Mouse (Mus musculus) liver, adult 2 months (tissue): ENCODE results near the gene Usp22. TPM values are rescaled to one million over a fixed set of nuclear protein-coding genes. Genes with fewer than 3 reads are reported as not detected.

Experiments used
- DNase-seq: peaks from one replicate; pipeline ENCODE4 v3.0.0-alpha.2; 2011; ENCODE audit warnings: low read depth, low spot score; ENCODE audit errors: extremely low read depth
- H3K27ac ChIP-seq: fragments of 200-500 bp; replicated peaks from 2 replicates; pipeline ENCODE4 v1.5.1; 2012; ENCODE audit warnings: low read depth, mild to moderate bottlenecking, control low read depth, inconsistent platforms, low read length; ENCODE audit not compliant: insufficient read depth
- H3K27me3 ChIP-seq: fragments of 200-500 bp; 2 replicates; pipeline ENCODE4 v1.6.1; 2012; ENCODE audit warnings: mild to moderate bottlenecking, moderate library complexity, low read length, inconsistent platforms; ENCODE audit not compliant: control insufficient read depth, insufficient read depth
- H3K36me3 ChIP-seq: fragments of 200-500 bp; 2 replicates; pipeline ENCODE4 v1.6.1; 2012; ENCODE audit warnings: low read length, inconsistent platforms; ENCODE audit not compliant: control insufficient read depth, insufficient read depth
- H3K4me1 ChIP-seq: fragments of 200-500 bp; 2 replicates; pipeline ENCODE4 v1.6.1; 2011; ENCODE audit warnings: low read length; ENCODE audit not compliant: control insufficient read depth, insufficient read depth
- H3K4me3 ChIP-seq: fragments of 200-500 bp; 2 replicates; pipeline ENCODE4 v1.5.1; 2011; ENCODE audit warnings: low read depth, mild to moderate bottlenecking, control low read depth, low read length, moderate library complexity; ENCODE audit not compliant: insufficient read depth
- H3K79me2 ChIP-seq: fragments of 200-500 bp; 2 replicates; pipeline ENCODE4 v1.6.1; 2012; ENCODE audit warnings: inconsistent platforms, mild to moderate bottlenecking, low read length, moderate library complexity; ENCODE audit not compliant: control insufficient read depth, insufficient read depth
- H3K9ac ChIP-seq: fragments of 200-500 bp; 2 replicates; pipeline ENCODE4 v1.6.1; 2012; ENCODE audit warnings: low read depth, mild to moderate bottlenecking, control low read depth, inconsistent platforms, low read length
- CTCF ChIP-seq: fragments of 200-500 bp; IDR thresholded peaks from 2 replicates; pipeline ENCODE4 v1.5.1; 2011; ENCODE audit warnings: low read depth, low read length, control low read depth
- POLR2A ChIP-seq: fragments of 200-500 bp; IDR thresholded peaks from 2 replicates; pipeline ENCODE4 v1.6.1; 2011; ENCODE audit warnings: low read length, control low read depth; ENCODE audit not compliant: insufficient read depth; ENCODE audit errors: extremely low read depth
- WGBS: fragments of 180-500 bp; shearing (Covaris S2); methylation state at CpG from one replicate; pipeline ENCODE4 v1.1.7; 2018; 5-methylcytosine and 5-hydroxymethylcytosine counted together
- polyA plus RNA-seq: library from polyadenylated mRNA; depleted of rRNA; stranded (reverse); fragments of >200 nt; gene quantifications from 2 replicates; pipeline ENCODE4 v1.2.3, GENCODE M21; 2012
- total RNA-seq: library from RNA; depleted of rRNA; stranded (reverse); fragments of >200 nt; gene quantifications from 2 replicates; pipeline ENCODE4 v1.2.3, GENCODE M21; 2014

The Usp22 gene
- total and polyA plus RNA-seq, 2 experiments, result 13.6 to 15.7 TPM

DNA sequence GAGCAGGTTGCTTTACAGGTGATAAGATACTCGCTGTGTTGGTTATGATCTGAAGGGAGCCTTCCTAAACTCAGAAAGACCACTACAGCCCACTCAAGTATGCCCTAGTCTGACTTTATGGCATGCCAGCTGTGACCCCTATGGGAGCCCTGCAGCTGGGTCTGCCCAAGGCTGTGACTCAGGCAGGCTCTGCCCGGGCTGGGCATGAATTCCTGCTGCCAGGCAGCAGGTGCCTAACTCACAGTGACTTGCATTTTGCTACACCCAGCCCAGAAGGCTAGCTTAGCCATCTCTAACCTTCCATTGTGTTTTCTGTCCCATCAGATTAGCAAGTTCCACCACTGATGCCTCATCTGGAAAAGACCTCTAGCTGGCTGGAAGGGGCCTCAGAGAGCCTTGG, 28.0 kb upstream of the Usp22 start:
- Histone ChIP-seq H3K27ac (no peak overlapping the region), H3K36me3 (no peaks in the 10 kb centered on the region), H3K27me3 (no peaks in the 10 kb centered on the region), H3K4me3 (no peak overlapping the region), H3K79me2 (no peaks in the 10 kb centered on the region), H3K9ac (no peak overlapping the region), H3K4me1 (no peaks in the 10 kb centered on the region)
- no peak for DNase-seq
- TF ChIP-seq CTCF (no peak), POLR2A (no peak)
- WGBS, result 91% methylated on average over 2 of the region's 2 CpGs

DNA sequence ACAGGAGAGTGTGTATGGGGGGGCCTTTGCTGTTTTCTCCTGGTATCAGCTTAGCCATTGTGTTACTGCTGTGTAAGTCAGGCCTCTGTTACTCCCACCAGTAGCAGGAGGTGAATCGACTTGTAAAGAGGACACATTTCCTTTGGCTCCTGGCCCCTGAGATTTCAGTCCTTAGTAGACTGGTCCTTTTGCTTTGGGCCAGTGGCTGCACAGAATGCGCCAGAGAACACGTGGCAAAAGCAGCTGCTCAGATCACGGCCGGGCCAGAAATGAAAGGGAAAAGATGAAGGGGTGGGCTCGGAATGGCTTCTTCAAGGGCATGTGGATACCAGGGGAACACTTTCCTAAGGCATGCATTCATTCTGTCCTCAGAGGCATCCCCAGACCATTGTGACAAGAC, 27.3 kb upstream of the Usp22 start:
- no peaks in the 10 kb centered on the region for H3K79me2 ChIP-seq
- TF ChIP-seq POLR2A, result no peak
- TF ChIP-seq CTCF, result no peak
- 86% methylated on average over 6 of the region's 6 CpGs for WGBS

DNA sequence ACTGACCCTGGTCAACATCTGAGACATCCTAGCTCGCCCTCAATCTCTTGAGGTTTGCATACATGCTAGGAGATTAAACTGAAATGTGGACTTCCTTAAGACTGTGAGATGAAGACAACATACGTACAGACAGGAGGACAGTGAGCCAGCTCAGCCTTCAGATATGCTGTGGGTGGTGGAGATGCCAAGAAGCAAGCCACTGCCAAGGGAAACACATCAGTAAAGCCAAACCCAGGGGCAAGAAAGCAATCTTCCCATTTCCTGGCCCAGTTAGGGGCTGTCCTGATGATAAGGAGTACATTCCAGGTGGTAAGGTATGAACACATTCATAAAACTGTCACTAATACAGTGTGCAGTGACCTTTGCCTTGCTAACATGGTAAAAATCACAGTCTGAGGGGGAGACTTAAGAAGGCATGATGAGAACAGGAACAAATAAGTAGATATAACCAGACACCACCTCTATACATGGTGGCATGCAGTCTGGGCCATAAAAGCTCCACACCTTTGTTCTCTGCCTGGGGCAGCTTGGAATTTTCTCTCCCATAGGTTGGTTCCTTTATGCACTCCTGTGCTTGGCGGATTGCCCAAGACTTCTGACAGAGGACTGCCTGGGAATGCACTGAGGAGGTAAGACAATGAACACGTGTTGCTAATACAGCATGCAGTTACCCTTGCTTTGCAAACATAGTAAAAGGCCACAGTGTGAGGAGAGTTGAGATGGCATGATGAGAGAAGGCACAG, 24.9 kb upstream of the Usp22 start:
- no peak for DNase-seq

More for the DNA sequence above, 27.3 kb upstream of the Usp22 start:
- no peaks in the 10 kb centered on the region for H3K4me1 ChIP-seq
- no peaks in the 10 kb centered on the region for H3K36me3 ChIP-seq
- H3K27ac ChIP-seq, result no peak overlapping the region
- H3K9ac ChIP-seq, result no peak overlapping the region
- DNase-seq, result no peak
- H3K27me3 ChIP-seq, result no peaks in the 10 kb centered on the region
- no peak overlapping the region for H3K4me3 ChIP-seq

DNA sequence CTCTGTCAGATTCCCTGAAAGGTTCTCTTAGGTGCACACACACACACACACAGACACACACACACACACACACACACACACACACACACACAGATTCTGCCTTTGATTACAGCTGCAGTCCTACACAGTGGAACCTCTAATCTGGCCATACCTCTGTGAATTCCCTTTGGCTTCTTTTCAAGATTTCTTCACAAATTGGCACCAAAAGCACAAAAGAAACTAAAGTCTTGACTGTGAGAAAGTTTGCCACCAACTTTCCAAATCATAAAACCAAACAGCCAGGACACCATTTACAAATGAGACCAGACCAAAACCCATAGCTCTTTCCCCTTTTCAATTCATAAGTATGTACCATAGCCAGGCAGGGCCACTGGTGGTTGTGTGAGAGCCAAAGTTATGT, 23.1 kb upstream of the Usp22 start:
- Histone ChIP-seq H3K79me2 (no peaks in the 10 kb centered on the region), H3K27me3 (no peaks in the 10 kb centered on the region), H3K36me3 (no peaks in the 10 kb centered on the region), H3K4me1 (no peaks in the 10 kb centered on the region), H3K27ac (no peak overlapping the region), H3K4me3 (no peak overlapping the region), H3K9ac (no peak overlapping the region)
- no peak for TF ChIP-seq POLR2A
- no peak for TF ChIP-seq CTCF
- DNase-seq, result peak; percentile 32

More for the DNA sequence above, 24.9 kb upstream of the Usp22 start:
- Histone ChIP-seq H3K79me2 (no peaks in the 10 kb centered on the region), H3K9ac (no peak overlapping the region), H3K27ac (no peak overlapping the region), H3K36me3 (no peaks in the 10 kb centered on the region), H3K4me3 (no peak overlapping the region), H3K27me3 (no peaks in the 10 kb centered on the region), H3K4me1 (no peaks in the 10 kb centered on the region)
- TF ChIP-seq CTCF (no peak), POLR2A (no peak)
- WGBS, result 88% methylated on average over 4 of the region's 4 CpGs

DNA sequence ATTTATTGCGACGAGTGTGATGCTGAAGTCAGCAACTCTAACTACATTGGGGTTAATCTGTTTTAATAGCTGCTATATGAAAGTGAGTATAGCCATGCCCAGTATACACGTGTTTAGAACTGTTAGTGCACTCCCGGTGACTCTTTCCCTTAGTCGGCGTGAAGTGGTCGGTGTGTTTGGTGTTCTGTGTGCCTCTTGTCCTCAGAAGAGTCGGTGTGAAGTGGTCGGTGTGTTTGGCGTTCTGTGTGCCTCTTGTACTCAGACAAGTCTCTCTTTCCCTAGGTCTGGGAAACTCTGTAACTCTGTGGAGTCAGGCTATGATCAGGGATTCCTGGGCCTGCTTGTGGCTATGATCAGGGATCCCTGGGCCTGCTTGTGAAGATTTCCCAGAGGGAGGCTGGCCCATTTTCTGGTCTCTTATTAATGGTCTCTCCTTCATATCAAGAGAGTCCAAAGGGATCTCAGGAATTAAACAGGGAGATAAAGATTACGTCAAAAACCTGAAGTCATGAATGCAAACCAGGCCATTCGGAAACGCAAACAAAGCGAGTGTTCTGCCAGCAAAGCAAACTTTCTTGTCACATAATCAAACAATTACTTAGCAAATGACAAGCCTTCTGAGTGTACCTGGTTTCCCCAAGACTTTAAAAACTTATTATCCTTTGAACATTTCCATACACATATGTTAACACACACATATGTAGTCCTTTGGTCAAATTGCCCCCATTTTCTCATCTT, 21.9 kb upstream of the Usp22 start:
- Histone ChIP-seq H3K27me3 (no peaks in the 10 kb centered on the region), H3K4me3 (no peak overlapping the region), H3K79me2 (no peaks in the 10 kb centered on the region), H3K4me1 (no peaks in the 10 kb centered on the region), H3K27ac (no peak overlapping the region), H3K36me3 (no peaks in the 10 kb centered on the region), H3K9ac (no peak overlapping the region)
- WGBS, result 58% methylated on average over 14 of the region's 14 CpGs
- TF ChIP-seq CTCF, result no peak
- no peak for TF ChIP-seq POLR2A
- DNase-seq, result peak; percentile 41

DNA sequence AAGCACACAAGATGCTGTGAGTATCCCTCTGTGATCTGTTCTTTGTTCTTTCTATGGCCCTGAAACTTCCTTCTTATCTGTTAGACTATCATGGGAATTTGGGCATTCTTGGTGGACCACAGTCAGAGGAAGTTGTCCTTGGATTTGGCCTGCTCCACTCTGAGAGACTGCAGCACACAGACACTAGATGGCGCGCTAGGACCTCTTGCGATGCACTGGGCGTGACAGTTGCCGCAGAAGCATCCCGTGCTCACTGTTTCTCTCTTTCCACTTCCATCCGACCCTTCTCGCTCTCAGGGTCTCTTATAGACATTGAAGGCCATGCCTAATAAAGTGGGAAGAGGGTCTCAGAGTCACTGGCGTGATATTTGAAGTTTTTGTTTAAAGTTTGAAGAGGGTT, 18.5 kb upstream of the Usp22 start:
- WGBS, result 2% methylated on average over 9 of the region's 9 CpGs
- Histone ChIP-seq H3K36me3 (no peaks in the 10 kb centered on the region), H3K27ac (no peak overlapping the region), H3K79me2 (no peaks in the 10 kb centered on the region), H3K4me3 (no peak overlapping the region), H3K9ac (no peak overlapping the region), H3K4me1 (no peaks in the 10 kb centered on the region), H3K27me3 (no peaks in the 10 kb centered on the region)
- DNase-seq, result peak; percentile 55
- TF ChIP-seq CTCF, result peak; percentile 100
- TF ChIP-seq POLR2A, result no peak
